In the genomic region with DNA sequence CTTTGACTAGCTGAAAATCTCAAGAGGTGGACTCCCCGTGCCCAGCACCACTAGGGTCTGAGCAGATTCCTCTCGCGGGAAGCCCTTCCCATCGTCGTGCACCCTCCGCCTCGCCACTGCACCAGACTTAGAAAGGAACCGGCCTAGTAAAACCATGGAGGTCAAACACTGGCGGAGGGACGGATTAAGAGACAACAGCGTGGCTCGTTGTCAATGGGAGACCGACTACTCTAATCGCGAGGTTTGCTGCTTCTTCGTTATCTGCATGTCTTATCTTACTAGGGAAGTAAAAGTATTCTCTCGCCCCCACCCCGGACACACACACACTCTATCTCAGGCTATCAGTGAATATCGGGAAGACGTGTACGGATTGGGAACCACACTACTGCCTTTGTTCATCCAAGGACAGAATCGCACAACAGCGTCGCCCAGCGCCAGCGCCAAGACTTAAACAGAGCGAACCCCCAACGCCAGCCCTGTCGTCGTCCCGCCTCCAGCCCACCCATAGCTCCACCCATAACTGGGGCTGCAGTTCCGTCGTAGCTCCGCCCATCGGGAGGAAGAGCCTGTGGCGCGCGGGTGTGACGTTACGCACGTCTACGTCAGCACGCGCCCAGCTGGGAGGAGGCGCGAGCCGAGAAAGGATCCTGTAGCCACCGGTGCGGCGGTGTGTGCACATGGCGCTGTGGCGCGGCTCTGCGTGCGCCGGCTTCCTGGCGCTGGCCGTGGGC, we compare ENCODE assay signal across 7 mouse cellular contexts. TPM values are rescaled to one million over a fixed set of nuclear protein-coding genes. Genes with fewer than 3 reads are reported as not detected.
DNase-seq lines count a peak whose midpoint lies in the region; ATAC-seq and TF ChIP-seq lines count a peak whose summit lies in the region.

A gene (plus strand): TSS at position 602 of the 731 bp plus-strand sequence.

- WGBS in embryonic facial prominence, embryonic 10.5 days: 2% methylated on average over 58 of the region's 58 CpGs
- 1% methylated on average over 55 of the region's 58 CpGs for WGBS in intestine, postnatal 0 days
- under 1% methylated on average over 58 of the region's 58 CpGs for WGBS in midbrain, embryonic 12.5 days
- WGBS in small intestine, adult 2 months: under 1% methylated on average over 58 of the region's 58 CpGs

- H3K4me1 ChIP-seq in embryonic facial prominence, embryonic 10.5 days: peaks cover 53% of the 10 kb centered on the region
- no peaks in the 10 kb centered on the region for H3K4me1 ChIP-seq in intestine, postnatal 0 days (replicated peaks; ENCODE audit: control insufficient read depth, insufficient read depth, low read length)
- peaks cover 21% of the 10 kb centered on the region for H3K4me1 ChIP-seq in midbrain, embryonic 12.5 days
- 0 out of 2 replicates have a peak, but pooled peaks cover 3% of the 10 kb centered on the region for H3K4me1 ChIP-seq in small intestine, adult 2 months (ENCODE audit: control insufficient read depth, insufficient read depth, insufficient read length, low read length)

- peak; percentile 98 for ATAC-seq in intestine, postnatal 0 days
- peak; percentile 97 for ATAC-seq in midbrain, embryonic 12.5 days (ENCODE audit: low FRiP score, low read depth)

- intact Hi-C loops in left cerebral cortex, postnatal 4 days (cut with DNase I): no loop called here

- peak; percentile 98 for DNase-seq in adrenal gland, postnatal 10 days
- DNase-seq in embryonic facial prominence, embryonic 10.5 days (ENCODE audit: low spot score): peak; percentile 99
- peak; percentile 67 for DNase-seq in gonadal fat pad, adult 2 months (ENCODE audit: low read depth)
- DNase-seq in left cerebral cortex, postnatal 4 days: peak; percentile 99

- peak; percentile 89 for TF ChIP-seq POLR2A in small intestine, adult 2 months (IDR thresholded peaks at IDR 0.05; ENCODE audit: low read depth, low read length)

- TF ChIP-seq CTCF in intestine, postnatal 0 days (IDR thresholded peaks at IDR 0.05; ENCODE audit: low read depth): peak; percentile 82
- peak; percentile 46 for TF ChIP-seq CTCF in small intestine, adult 2 months (IDR thresholded peaks at IDR 0.05; ENCODE audit: extremely low read depth, insufficient read length, insufficient replicate concordance, low read depth, low read length)

- peak within 1 kb of the TSS; percentile 96 for H3K27ac ChIP-seq in embryonic facial prominence, embryonic 10.5 days (replicated peaks)
- H3K27ac ChIP-seq in intestine, postnatal 0 days (ENCODE audit: low read depth, low read length): peak within 1 kb of the TSS; percentile 88
- H3K27ac ChIP-seq in midbrain, embryonic 12.5 days (replicated peaks): peak within 1 kb of the TSS; percentile 93
- H3K27ac ChIP-seq in small intestine, adult 2 months (ENCODE audit: insufficient read depth, low read depth, low read length): peak within 1 kb of the TSS; percentile 47

- H3K36me3 ChIP-seq in embryonic facial prominence, embryonic 10.5 days (replicated peaks): peaks cover 10% of the 10 kb centered on the region; the same call in 1 of the 2 replicates
- H3K36me3 ChIP-seq in intestine, postnatal 0 days (ENCODE audit: control insufficient read depth, insufficient read depth): no peaks in the 10 kb centered on the region
- no peaks in the 10 kb centered on the region for H3K36me3 ChIP-seq in midbrain, embryonic 12.5 days
- H3K36me3 ChIP-seq in small intestine, adult 2 months (ENCODE audit: control insufficient read depth, insufficient read depth, low read length): no peaks in the 10 kb centered on the region

- peak within 1 kb of the TSS; percentile 93 for H3K4me2 ChIP-seq in intestine, postnatal 0 days (replicated peaks; ENCODE audit: low read depth)
- peak within 1 kb of the TSS; percentile 67 for H3K4me2 ChIP-seq in midbrain, embryonic 12.5 days (replicated peaks)

- H3K9me3 ChIP-seq in embryonic facial prominence, embryonic 10.5 days: no peaks in the 10 kb centered on the region
- no peaks in the 10 kb centered on the region for H3K9me3 ChIP-seq in intestine, postnatal 0 days (ENCODE audit: control insufficient read depth)
- no peaks in the 10 kb centered on the region for H3K9me3 ChIP-seq in midbrain, embryonic 12.5 days

- H3K4me3 ChIP-seq in embryonic facial prominence, embryonic 10.5 days: peak within 1 kb of the TSS; percentile 91
- H3K4me3 ChIP-seq in intestine, postnatal 0 days (ENCODE audit: low read depth, low read length): peak within 1 kb of the TSS; percentile 92
- peak within 1 kb of the TSS; percentile 91 for H3K4me3 ChIP-seq in midbrain, embryonic 12.5 days
- H3K4me3 ChIP-seq in small intestine, adult 2 months (ENCODE audit: low read depth, low read length): peak within 1 kb of the TSS; percentile 78

- no peaks in the 10 kb centered on the region for H3K27me3 ChIP-seq in embryonic facial prominence, embryonic 10.5 days (replicated peaks; ENCODE audit: low read depth, poor library complexity, severe bottlenecking)
- no peaks in the 10 kb centered on the region for H3K27me3 ChIP-seq in intestine, postnatal 0 days (replicated peaks; ENCODE audit: control insufficient read depth, insufficient read depth, low read length)
- H3K27me3 ChIP-seq in midbrain, embryonic 12.5 days: no peaks in the 10 kb centered on the region
- no peaks in the 10 kb centered on the region for H3K27me3 ChIP-seq in small intestine, adult 2 months (ENCODE audit: control insufficient read depth, insufficient read depth, low read length)

- peak within 1 kb of the TSS; percentile 79 for H3K9ac ChIP-seq in intestine, postnatal 0 days (ENCODE audit: low read depth, low read length)
- H3K9ac ChIP-seq in midbrain, embryonic 12.5 days (replicated peaks): peak within 1 kb of the TSS; percentile 90

RNA-seq across cellular contexts. Expression of the gene that starts here (rescaled TPM):
- 10 to 100 TPM; 23.4 to 25.9 TPM for total RNA-seq in adrenal gland, postnatal 10 days (2021)
- 45.0 and 46.5 TPM in 2 replicates for polyA plus RNA-seq in embryonic facial prominence, embryonic 10.5 days (2016; fragmentation: Nextera tagmentation; extraction: Ambion mirVana)
- 18.0 and 18.2 TPM in 2 replicates for polyA plus RNA-seq in gonadal fat pad, adult 2 months (2012; rRNA removed)
- 8.0 and 8.4 TPM in 2 replicates for polyA plus RNA-seq in intestine, postnatal 0 days (2015; fragmentation: Nextera tagmentation; extraction: Ambion mirVana)
- 10 to 100 TPM; 19.4 to 21.7 TPM for total RNA-seq in left cerebral cortex, postnatal 4 days (2021)
- polyA plus RNA-seq in midbrain, embryonic 12.5 days (2016; fragmentation: Nextera tagmentation; extraction: Ambion mirVana): 34.1 and 34.9 TPM in 2 replicates
- 5.7 and 7.5 TPM in 2 replicates for polyA plus RNA-seq in small intestine, adult 2 months (2012; rRNA removed)

Comparison
In these comparisons a context has a peak if more than half of its experiments do, and no peak if none do; other contexts are left out.
1. Peak in every context shown above with its lines: DNase-seq, ATAC-seq, H3K4me3 ChIP-seq and H3K27ac ChIP-seq.